Mouse (Mus musculus): ENCODE results near the gene Slc44a1.

DNA sequence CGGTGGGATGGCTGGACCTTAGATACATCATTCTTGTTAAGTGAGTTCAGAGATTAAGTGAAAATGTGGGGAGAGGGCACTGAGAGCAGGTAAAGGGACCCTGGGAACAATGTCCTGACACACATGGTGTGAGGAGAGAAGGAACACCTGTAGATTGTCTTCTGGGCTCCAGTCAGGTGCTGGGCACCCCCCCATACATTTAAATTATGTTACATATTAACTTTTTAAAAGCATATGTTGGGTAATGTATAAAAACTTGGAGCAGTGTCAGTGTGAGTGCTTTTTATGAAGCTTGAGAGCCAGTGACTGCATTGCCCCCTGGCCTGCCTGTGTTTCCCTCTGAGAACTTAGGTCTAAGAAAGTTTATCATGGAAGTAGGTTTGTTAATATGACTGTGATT lies 12.2 kb downstream of the Slc44a1 start:
- TF ChIP-seq CTCF (IDR thresholded peaks at IDR 0.05; ENCODE audit: low read depth, low read length): no peak
- TF ChIP-seq POLR2A (IDR thresholded peaks at IDR 0.05; ENCODE audit: borderline replicate concordance, low read depth, low read length): no peak
